Mouse (Mus musculus): ENCODE results near the gene Gdf11. TPM values are rescaled to one million over a fixed set of nuclear protein-coding genes. Genes with fewer than 3 reads are reported as not detected.

Gene Gdf11
- total RNA-seq, 2 experiments from 2014 or later, result 20.4 to 22.7 TPM

GRCm38 (mm10) chr10:128919203-128919631 lies 27.7 kb upstream of the Gdf11 start:
- DNase-seq, result no peak

GRCm38 (mm10) chr10:128918246-128918645 lies 26.7 kb upstream of the Gdf11 start:
- no peak for DNase-seq

- DNase-seq, result no peak
These were observed 25.9 kb upstream of the Gdf11 start for GRCm38 (mm10) chr10:128917400-128917799.

- no peak for DNase-seq
These were observed 25.1 kb upstream of the Gdf11 start for GRCm38 (mm10) chr10:128916665-128917064.

GRCm38 (mm10) chr10:128915550-128915949 lies 24.0 kb upstream of the Gdf11 start:
- DNase-seq, result no peak

GRCm38 (mm10) chr10:128913696-128914095 lies 22.2 kb upstream of the Gdf11 start:
- no peak for DNase-seq

GRCm38 (mm10) chr10:128913219-128913618 lies 21.7 kb upstream of the Gdf11 start:
- DNase-seq, result peak; percentile 85 to 86

GRCm38 (mm10) chr10:128912791-128913190 lies 21.3 kb upstream of the Gdf11 start:
- DNase-seq, result no peak

- DNase-seq, result no peak
These were observed 20.8 kb upstream of the Gdf11 start for GRCm38 (mm10) chr10:128912268-128912667.

GRCm38 (mm10) chr10:128911430-128911829 lies 19.9 kb upstream of the Gdf11 start:
- DNase-seq, result no peak

GRCm38 (mm10) chr10:128910066-128910841 lies 18.7 kb upstream of the Gdf11 start:
- DNase-seq, result peak; percentile 53 to 67

- peak; percentile 71 to 78 for DNase-seq
These were observed 18.1 kb upstream of the Gdf11 start for GRCm38 (mm10) chr10:128909567-128910028.

- DNase-seq, result no peak
These were observed 17.4 kb upstream of the Gdf11 start for GRCm38 (mm10) chr10:128908778-128909448.

- no peak for DNase-seq
These were observed 13.3 kb upstream of the Gdf11 start for GRCm38 (mm10) chr10:128904812-128905211.

GRCm38 (mm10) chr10:128902409-128902988 lies 11.0 kb upstream of the Gdf11 start:
- no peak for DNase-seq

GRCm38 (mm10) chr10:128901409-128901808 lies 9.9 kb upstream of the Gdf11 start:
- DNase-seq, result no peak

GRCm38 (mm10) chr10:128900698-128901097 lies 9.2 kb upstream of the Gdf11 start, which contains the start of gene Cd63:
Cd63 (plus strand) TSS chr10:128900989.
- DNase-seq, result no peak

- no peak for DNase-seq
These were observed 8.4 kb upstream of the Gdf11 start for GRCm38 (mm10) chr10:128899759-128900490.

- DNase-seq, result no peak
These were observed 6.0 kb upstream of the Gdf11 start for GRCm38 (mm10) chr10:128897501-128897900.

GRCm38 (mm10) chr10:128896807-128897206 lies 5.3 kb upstream of the Gdf11 start:
- no peak for DNase-seq

GRCm38 (mm10) chr10:128895952-128896693 lies 4.6 kb upstream of the Gdf11 start:
- DNase-seq, result peak; percentile 68 to 69

- peak in 1 of 2 experiments; percentile 74 for DNase-seq
These were observed 3.9 kb upstream of the Gdf11 start for GRCm38 (mm10) chr10:128895437-128895836.
